Mouse (Mus musculus) MEL (cell line): ENCODE data around the gene Pik3cg. TPM values are rescaled to one million over a fixed set of nuclear protein-coding genes. Genes with fewer than 3 reads are reported as not detected.

ENCODE experiments used
- DNase-seq: peaks from one replicate; pipeline ENCODE4 v3.0.0; 2011; ENCODE audit warnings: low read depth, low spot score
- H3K27ac ChIP-seq: 2 replicates; pipeline ENCODE4 v1.5.1; 2012; ENCODE audit warnings: low read depth, mild to moderate bottlenecking, control low read depth, low read length, moderate library complexity; ENCODE audit not compliant: control insufficient read depth
- H3K27me3 ChIP-seq, 2 experiments: fragments of 150-350 bp in 1 of 2; sonication (generic) in 1 of 2; 2 replicates each; pipeline ENCODE4 v1.6.1; 2012; ENCODE audit warnings: low read length in 2 of 2, mild to moderate bottlenecking in 2 of 2, improper control_type of control experiment in 1 of 2, moderate library complexity in 1 of 2; ENCODE audit not compliant: insufficient read depth in 2 of 2, control insufficient read depth in 1 of 2
- H3K36me3 ChIP-seq, 2 experiments: 2 replicates each; pipeline ENCODE4 v1.6.1; 2012 to 2014; ENCODE audit warnings: low read length in 2 of 2, improper control_type of control experiment in 1 of 2, inconsistent platforms in 1 of 2, mild to moderate bottlenecking in 1 of 2; ENCODE audit not compliant: insufficient read depth in 2 of 2, control insufficient read depth in 1 of 2
- H3K4me1 ChIP-seq, 2 experiments: fragments of 150-350 bp in 1 of 2; sonication (generic) in 1 of 2; 2 replicates each; pipeline ENCODE4 v1.6.1; 2012; ENCODE audit warnings: low read length in 2 of 2, improper control_type of control experiment in 1 of 2, mild to moderate bottlenecking in 1 of 2; ENCODE audit not compliant: insufficient read depth in 2 of 2, control insufficient read depth in 1 of 2
- H3K4me3 ChIP-seq, 2 experiments: fragments of 150-350 bp in 1 of 2; sonication (generic) in 1 of 2; 2 replicates each; pipeline ENCODE4 v1.5.1; 2012; ENCODE audit warnings: low read depth in 2 of 2, low read length in 2 of 2, mild to moderate bottlenecking in 2 of 2, moderate library complexity in 2 of 2, control low read depth in 1 of 2, improper control_type of control experiment in 1 of 2; ENCODE audit not compliant: control insufficient read depth in 1 of 2, insufficient read depth in 1 of 2
- H3K79me2 ChIP-seq: 2 replicates; pipeline ENCODE4 v1.6.1; 2012; ENCODE audit warnings: mild to moderate bottlenecking, low read length, moderate library complexity; ENCODE audit not compliant: control insufficient read depth, poor library complexity, insufficient read depth
- H3K9ac ChIP-seq: 2 replicates; pipeline ENCODE4 v1.6.1; 2012; ENCODE audit warnings: low read depth, mild to moderate bottlenecking, control low read depth, low read length, moderate library complexity; ENCODE audit not compliant: control insufficient read depth, poor library complexity, severe bottlenecking
- H3K9me3 ChIP-seq: fragments of 150-350 bp; sonication (generic); replicated peaks from 2 replicates; pipeline ENCODE4 v1.6.1; 2012; ENCODE audit warnings: mild to moderate bottlenecking, low read length, improper control_type of control experiment, moderate library complexity; ENCODE audit not compliant: insufficient read depth
- BHLHE40 ChIP-seq: IDR thresholded peaks from 2 replicates; pipeline ENCODE4 v1.6.1; 2012; ENCODE audit warnings: low read depth, mild to moderate bottlenecking, inconsistent platforms, low read length, improper control_type of control experiment, borderline replicate concordance
- CHD1 ChIP-seq: IDR thresholded peaks from 2 replicates; pipeline ENCODE4 v1.6.1; 2012; ENCODE audit warnings: low read depth, mild to moderate bottlenecking, inconsistent platforms, low read length, improper control_type of control experiment
- CHD2 ChIP-seq: IDR thresholded peaks from 2 replicates; pipeline ENCODE4 v1.6.1; 2011; ENCODE audit warnings: low read length, improper control_type of control experiment
- E2F4 ChIP-seq: IDR thresholded peaks from 2 replicates; pipeline ENCODE4 v1.6.1; 2011; ENCODE audit warnings: low read depth, low read length, improper control_type of control experiment, borderline replicate concordance
- EP300 ChIP-seq, 2 experiments: IDR thresholded peaks; 2 replicates each; pipeline ENCODE4 v1.6.1; 2011; ENCODE audit warnings: improper control_type of control experiment in 2 of 2, low read length in 2 of 2, low read depth in 1 of 2, mild to moderate bottlenecking in 1 of 2
- GATA1 ChIP-seq: IDR thresholded peaks from 2 replicates; pipeline ENCODE4 v1.6.1; 2011; ENCODE audit warnings: low read depth, low read length, improper control_type of control experiment
- JUND ChIP-seq: IDR thresholded peaks from 2 replicates; pipeline ENCODE4 v1.6.1; 2011; ENCODE audit warnings: low read depth, mild to moderate bottlenecking, improper control_type of control experiment, low read length
- MAFK ChIP-seq: IDR thresholded peaks from 2 replicates; pipeline ENCODE4 v1.6.1; 2011; ENCODE audit warnings: low read depth, mild to moderate bottlenecking, low read length, improper control_type of control experiment, borderline replicate concordance
- MXI1 ChIP-seq: IDR thresholded peaks from 2 replicates; pipeline ENCODE4 v1.6.1; 2011; ENCODE audit warnings: mild to moderate bottlenecking, low read depth, low read length, improper control_type of control experiment
- MYC ChIP-seq: IDR thresholded peaks from 2 replicates; pipeline ENCODE4 v1.6.1; 2011; ENCODE audit warnings: low read depth, mild to moderate bottlenecking, low read length, improper control_type of control experiment, moderate library complexity
- NRF1 ChIP-seq: IDR thresholded peaks from 2 replicates; pipeline ENCODE4 v1.6.1; 2014; ENCODE audit warnings: low read depth, mild to moderate bottlenecking, inconsistent platforms, low read length, improper control_type of control experiment, moderate library complexity; ENCODE audit not compliant: poor library complexity, insufficient read depth, severe bottlenecking
- POLR2A ChIP-seq, 2 experiments: IDR thresholded peaks; 2 replicates each; pipeline ENCODE4 v1.6.1; 2011 to 2012; ENCODE audit warnings: low read length in 2 of 2, mild to moderate bottlenecking in 2 of 2, control low read depth in 1 of 2, improper control_type of control experiment in 1 of 2, low read depth in 1 of 2, moderate library complexity in 1 of 2; ENCODE audit not compliant: control insufficient read depth in 1 of 2, insufficient read depth in 1 of 2, poor library complexity in 1 of 2
- TAL1 ChIP-seq: IDR thresholded peaks from 2 replicates; pipeline ENCODE4 v1.6.1; 2012; ENCODE audit warnings: mild to moderate bottlenecking, inconsistent platforms, low read length, moderate library complexity, mixed read lengths
- TBP ChIP-seq: IDR thresholded peaks from 2 replicates; pipeline ENCODE4 v1.8.0; 2011; ENCODE audit warnings: low read depth, low read length, improper control_type of control experiment
- UBTF ChIP-seq: IDR thresholded peaks from 2 replicates; pipeline ENCODE4 v1.6.1; 2012; ENCODE audit warnings: low read depth, mild to moderate bottlenecking, inconsistent platforms, low read length, improper control_type of control experiment, moderate library complexity, borderline replicate concordance; ENCODE audit not compliant: insufficient read depth
- USF2 ChIP-seq, 2 experiments: IDR thresholded peaks; 2 replicates each; pipeline ENCODE4 v1.6.1; 2011 to 2012; ENCODE audit warnings: improper control_type of control experiment in 2 of 2, low read length in 2 of 2, borderline replicate concordance in 1 of 2, inconsistent platforms in 1 of 2, low read depth in 1 of 2, mild to moderate bottlenecking in 1 of 2; ENCODE audit not compliant: insufficient read depth in 1 of 2
- ZKSCAN1 ChIP-seq: IDR thresholded peaks from 2 replicates; pipeline ENCODE4 v1.6.1; 2012; ENCODE audit warnings: low read depth, mild to moderate bottlenecking, inconsistent platforms, low read length, improper control_type of control experiment, moderate library complexity
- ZMIZ1 ChIP-seq: IDR thresholded peaks from 2 replicates; pipeline ENCODE4 v1.6.1; 2012; ENCODE audit warnings: low read depth, mild to moderate bottlenecking, inconsistent platforms, low read length, improper control_type of control experiment, moderate library complexity
- ZNF384 ChIP-seq: IDR thresholded peaks from 2 replicates; pipeline ENCODE4 v1.6.1; 2012; ENCODE audit warnings: low read depth, mild to moderate bottlenecking, inconsistent platforms, low read length, improper control_type of control experiment
- polyA plus RNA-seq, 2 experiments: library from polyadenylated mRNA; stranded (reverse) in 1 of 2; unstranded in 1 of 2; fragments of >175 nt in 1 of 2; fragments of >200 nt in 1 of 2; gene quantifications; 2 replicates each; pipeline versions ENCODE4 v1.2.1 to v1.2.4; 2012; ENCODE audit warnings: low replicate concordance in 2 of 2, low read depth in 1 of 2; ENCODE audit not compliant: insufficient read length in 2 of 2, insufficient read depth in 1 of 2, missing spikeins in 1 of 2
- total RNA-seq: library from RNA; depleted of rRNA; stranded (reverse); fragments of 300-350 nt; gene quantifications from 2 replicates; pipeline ENCODE4 v1.2.3, GENCODE M21; 2012

Gene Pik3cg
- total and polyA plus RNA-seq, 3 experiments: 4.9 to 8.5 TPM; not detected in 1

DNA sequence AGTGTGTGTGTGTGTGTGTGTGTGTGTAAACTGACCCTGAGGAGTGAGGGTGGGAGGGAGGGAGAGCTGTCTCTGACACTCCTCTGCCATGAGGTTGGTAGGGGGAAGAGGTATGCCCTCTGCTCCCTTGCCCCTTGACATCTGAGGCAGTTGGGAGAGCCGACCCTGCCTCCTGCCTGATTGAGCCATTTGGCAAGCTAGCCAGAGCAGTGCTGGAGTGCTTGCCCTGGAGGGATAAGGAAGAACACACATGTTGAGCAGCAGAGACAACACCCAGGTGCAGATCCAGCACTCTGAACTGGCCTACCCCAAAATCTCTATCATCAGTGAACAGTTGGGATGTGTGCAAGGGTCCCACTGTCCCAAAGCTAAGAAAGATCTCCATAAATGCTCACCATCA lies 28.7 kb upstream of the Pik3cg start:
- H3K4me1 ChIP-seq: peaks cover 0 to under 1% of the 10 kb centered on the region in 2 experiments; a peak in 1 of 4 replicates
- no peak overlapping the region for H3K4me3 ChIP-seq
- H3K27ac ChIP-seq: no peak overlapping the region
- no peaks in the 10 kb centered on the region for H3K9me3 ChIP-seq
- TF ChIP-seq CHD2 (no peak), E2F4 (no peak), CHD1 (no peak), MAFK (no peak), TAL1 (no peak), NRF1 (no peak), ZKSCAN1 (no peak), BHLHE40 (no peak), TBP (no peak), POLR2A (IDR thresholded peaks at IDR 0.05; ENCODE audit: control insufficient read depth in 1 of 2, insufficient read depth in 1 of 2, low read depth in 1 of 2, low read length in 2 of 2, poor library complexity in 1 of 2) (no peak), UBTF (no peak), USF2 (IDR thresholded peaks at IDR 0.05; ENCODE audit: borderline replicate concordance in 1 of 2, insufficient read depth in 1 of 2, low read depth in 1 of 2, low read length in 2 of 2) (no peak)
- H3K27me3 ChIP-seq: no peaks in the 10 kb centered on the region
- no peak overlapping the region for H3K9ac ChIP-seq
- DNase-seq: no peak
- H3K79me2 ChIP-seq: no peaks in the 10 kb centered on the region
- no peaks in the 10 kb centered on the region for H3K36me3 ChIP-seq

DNA sequence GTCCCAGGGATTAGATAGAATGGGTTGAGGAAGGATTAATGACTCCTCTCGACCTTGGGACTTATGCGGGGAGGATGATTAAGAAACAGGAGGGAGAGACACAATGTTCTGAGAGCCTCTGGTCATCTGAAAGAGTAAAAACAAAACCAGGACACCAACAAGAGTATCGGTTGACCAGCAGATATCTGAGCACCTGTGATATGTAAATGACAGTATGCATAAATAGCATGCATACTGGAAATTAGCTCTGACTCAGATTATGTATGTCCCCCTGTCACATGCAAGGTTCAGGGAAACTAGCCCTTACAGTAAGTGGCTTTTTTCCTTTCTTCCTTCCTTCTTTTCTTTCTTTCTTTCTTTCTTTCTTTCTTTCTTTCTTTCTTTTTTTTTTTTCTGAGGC lies 28.0 kb upstream of the Pik3cg start:
- H3K27ac ChIP-seq: no peak overlapping the region
- H3K36me3 ChIP-seq: peaks cover 0 to 2% of the 10 kb centered on the region in 2 experiments; a peak in 1 of 4 replicates
- no peaks in the 10 kb centered on the region for H3K9me3 ChIP-seq
- no peak for TF ChIP-seq CHD2
- TF ChIP-seq TBP: no peak
- TF ChIP-seq ZMIZ1: no peak
- no peak for TF ChIP-seq USF2 (IDR thresholded peaks at IDR 0.05; ENCODE audit: borderline replicate concordance in 1 of 2, insufficient read depth in 1 of 2, low read depth in 1 of 2, low read length in 2 of 2)
- TF ChIP-seq EP300 (IDR thresholded peaks at IDR 0.05; ENCODE audit: low read depth in 1 of 2, low read length in 2 of 2): no peak
- no peak for TF ChIP-seq E2F4
- no peak for TF ChIP-seq GATA1
- no peak for TF ChIP-seq MYC
- TF ChIP-seq JUND: no peak
- TF ChIP-seq UBTF: no peak
- TF ChIP-seq ZKSCAN1: no peak
- no peak for TF ChIP-seq ZNF384
- no peak for TF ChIP-seq MXI1
- no peak for DNase-seq
- H3K27me3 ChIP-seq: no peaks in the 10 kb centered on the region
- H3K9ac ChIP-seq: no peak overlapping the region
- H3K79me2 ChIP-seq: no peaks in the 10 kb centered on the region
- H3K4me3 ChIP-seq: no peak overlapping the region
- H3K4me1 ChIP-seq: peaks cover 2 to 3% of the 10 kb centered on the region in 2 experiments; a peak in 2 of 4 replicates
